Mouse (Mus musculus) embryonic facial prominence, embryonic 14.5 days (tissue): ENCODE results near the gene Sh3pxd2a. TPM values are rescaled to one million over a fixed set of nuclear protein-coding genes. Genes with fewer than 3 reads are reported as not detected.

Source experiments
- ATAC-seq: fragments of 200-750 bp; cut with Nextera tagmentation; 2 replicates; pipeline ENCODE4 v1.8.0; 2017; ENCODE audit warnings: low read depth, moderate number of reproducible peaks, moderate TSS enrichment
- DNase-seq: peaks from one replicate; pipeline ENCODE4 v3.0.0-alpha.2; 2015; ENCODE audit warnings: low spot score
- H3K27ac ChIP-seq: fragments of 300-500 bp; sonication (generic); replicated peaks from 2 replicates; pipeline ENCODE4 v1.5.1; 2014; ENCODE audit warnings: low read depth, mild to moderate bottlenecking, low read length, moderate library complexity
- H3K27me3 ChIP-seq: fragments of 300-500 bp; sonication (generic); replicated peaks from 2 replicates; pipeline ENCODE4 v1.6.1; 2014; ENCODE audit warnings: low read length; ENCODE audit not compliant: control insufficient read depth, insufficient read depth
- H3K36me3 ChIP-seq: fragments of 300-500 bp; sonication (generic); 2 replicates; pipeline ENCODE4 v1.6.1; 2014; ENCODE audit warnings: low read length, mixed read lengths; ENCODE audit not compliant: control insufficient read depth, insufficient read depth
- H3K4me1 ChIP-seq: fragments of 300-500 bp; sonication (generic); 2 replicates; pipeline ENCODE4 v1.6.1; 2014; ENCODE audit warnings: antibody characterized with exemption, low read length; ENCODE audit not compliant: control insufficient read depth, insufficient read depth
- H3K4me2 ChIP-seq: fragments of 300-500 bp; sonication (generic); 2 replicates; pipeline ENCODE4 v1.6.1; 2014; ENCODE audit warnings: low read depth, mild to moderate bottlenecking, low read length, moderate library complexity, mixed read lengths
- H3K4me3 ChIP-seq: fragments of 300-500 bp; sonication (generic); 2 replicates; pipeline ENCODE4 v1.5.1; 2014; ENCODE audit warnings: low read depth, mild to moderate bottlenecking, low read length
- H3K9ac ChIP-seq: fragments of 300-500 bp; sonication (generic); 2 replicates; pipeline ENCODE4 v1.6.1; 2014; ENCODE audit warnings: low read depth, mild to moderate bottlenecking, low read length, moderate library complexity, mixed read lengths
- H3K9me3 ChIP-seq: fragments of 300-500 bp; sonication (generic); 2 replicates; pipeline ENCODE4 v1.6.1; 2016; ENCODE audit warnings: low read length; ENCODE audit not compliant: control insufficient read depth
- WGBS: fragments of 180-500 bp; shearing (Covaris S2); extraction: QIAGEN DNeasy Blood & Tissue Kit; methylation state at CpG from one replicate; pipeline ENCODE4 v1.1.7; 2014; 5-methylcytosine and 5-hydroxymethylcytosine counted together
- polyA plus RNA-seq: library from polyadenylated mRNA; unstranded; fragments of >200 nt; fragmentation: Nextera tagmentation; extraction: Ambion mirVana; gene quantifications from 2 replicates; pipeline ENCODE4 v1.2.1, GENCODE M21; 2014

Sh3pxd2a gene
- polyA plus RNA-seq, 1 experiment from 2014 or later, result 20.3 TPM

DNA sequence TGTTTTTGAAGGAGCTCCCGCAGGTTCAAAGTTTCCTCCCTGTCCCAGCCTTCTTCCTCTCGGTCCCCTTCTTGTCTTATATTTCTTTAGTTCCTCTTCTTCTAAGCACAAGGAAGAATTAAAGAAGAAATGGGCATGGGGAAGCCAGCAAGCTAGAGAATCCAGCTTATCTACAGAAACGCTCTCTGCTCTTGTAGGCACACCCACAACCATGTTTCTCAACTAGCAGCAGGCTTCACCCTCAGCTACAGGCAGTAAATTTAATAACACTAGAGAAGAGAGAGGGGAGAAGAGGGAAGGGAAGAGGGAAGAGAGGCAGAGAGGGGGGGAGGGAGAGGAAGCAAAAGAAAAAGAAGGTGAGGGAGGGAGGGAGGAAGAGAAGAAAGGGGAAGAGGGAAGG is 44.0 kb upstream of the Sh3pxd2a start:
- H3K9ac ChIP-seq, result no peak overlapping the region
- 73% methylated on average over 3 of the region's 3 CpGs for WGBS
- H3K4me1 ChIP-seq, result peaks cover 15% of the 10 kb centered on the region; the same call in 1 of the 2 replicates
- peaks cover 34% of the 10 kb centered on the region for H3K36me3 ChIP-seq
- H3K27ac ChIP-seq, result peak overlapping the region; percentile 2; the same call in 1 of the 2 replicates
- ATAC-seq (no peak), DNase-seq (no peak)
- H3K9me3 ChIP-seq, result no peaks in the 10 kb centered on the region
- H3K27me3 ChIP-seq, result no peaks in the 10 kb centered on the region
- H3K4me3 ChIP-seq, result no peak overlapping the region
- no peak overlapping the region for H3K4me2 ChIP-seq

GRCm38 (mm10) chr19:47507128-47508121 is 43.2 kb upstream of the Sh3pxd2a start:
- no peak overlapping the region for H3K4me3 ChIP-seq
- peak; percentile 64 for DNase-seq
- peaks cover 29% of the 10 kb centered on the region for H3K36me3 ChIP-seq
- H3K9ac ChIP-seq, result no peak overlapping the region
- no peak for ATAC-seq
- 61% methylated on average over 27 of the region's 27 CpGs for WGBS
- H3K9me3 ChIP-seq, result no peaks in the 10 kb centered on the region
- H3K27me3 ChIP-seq, result no peaks in the 10 kb centered on the region
- H3K4me2 ChIP-seq, result no peak overlapping the region
- peaks cover 15% of the 10 kb centered on the region; the same call in 1 of the 2 replicates for H3K4me1 ChIP-seq
- H3K27ac ChIP-seq, result peak overlapping the region; percentile 2; the same call in 1 of the 2 replicates

DNA sequence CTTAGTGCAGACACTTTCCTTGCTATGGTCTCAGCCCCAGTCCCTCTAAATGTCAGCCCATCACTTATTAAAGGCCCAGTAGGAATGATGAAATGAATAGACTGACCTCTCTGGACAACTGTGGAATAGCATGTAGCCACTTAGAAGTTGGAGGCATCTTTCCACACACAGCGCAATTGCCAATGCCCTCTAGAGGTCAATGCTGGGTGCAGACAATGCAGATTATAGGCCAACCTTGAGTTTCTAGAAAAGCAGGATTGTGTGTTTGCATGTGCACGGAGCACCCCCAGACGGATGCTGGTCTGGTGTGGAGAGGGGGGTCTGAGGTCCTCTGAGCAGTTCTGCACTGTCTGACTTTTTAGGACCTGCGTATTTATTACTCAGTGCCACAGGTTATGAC is 39.4 kb upstream of the Sh3pxd2a start:
- DNase-seq (peak; percentile 61), ATAC-seq (no peak)
- Histone ChIP-seq H3K4me2 (no peak overlapping the region), H3K36me3 (peaks cover 16% of the 10 kb centered on the region), H3K4me1 (peaks cover 12% of the 10 kb centered on the region), H3K27ac (no peak overlapping the region), H3K9ac (no peak overlapping the region), H3K4me3 (no peak overlapping the region), H3K9me3 (no peaks in the 10 kb centered on the region), H3K27me3 (no peaks in the 10 kb centered on the region)
- WGBS, result 71% methylated on average over 4 of the region's 4 CpGs

GRCm38 (mm10) chr19:47502563-47502962 is 38.4 kb upstream of the Sh3pxd2a start:
- no peaks in the 10 kb centered on the region for H3K9me3 ChIP-seq
- H3K9ac ChIP-seq, result no peak overlapping the region
- peaks cover 16% of the 10 kb centered on the region for H3K4me1 ChIP-seq
- no peak overlapping the region for H3K27ac ChIP-seq
- H3K27me3 ChIP-seq, result no peaks in the 10 kb centered on the region
- no peak overlapping the region for H3K4me2 ChIP-seq
- H3K4me3 ChIP-seq, result no peak overlapping the region
- 71% methylated on average over 8 of the region's 8 CpGs for WGBS
- ATAC-seq, result no peak
- H3K36me3 ChIP-seq, result peaks cover 12% of the 10 kb centered on the region
- DNase-seq, result no peak

- peak; percentile 24 for ATAC-seq
- peak; percentile 72 for DNase-seq
- WGBS, result 57% methylated on average over 11 of the region's 11 CpGs
Measured at GRCm38 (mm10) chr19:47500389-47501011, 36.3 kb upstream of the Sh3pxd2a start.

DNA sequence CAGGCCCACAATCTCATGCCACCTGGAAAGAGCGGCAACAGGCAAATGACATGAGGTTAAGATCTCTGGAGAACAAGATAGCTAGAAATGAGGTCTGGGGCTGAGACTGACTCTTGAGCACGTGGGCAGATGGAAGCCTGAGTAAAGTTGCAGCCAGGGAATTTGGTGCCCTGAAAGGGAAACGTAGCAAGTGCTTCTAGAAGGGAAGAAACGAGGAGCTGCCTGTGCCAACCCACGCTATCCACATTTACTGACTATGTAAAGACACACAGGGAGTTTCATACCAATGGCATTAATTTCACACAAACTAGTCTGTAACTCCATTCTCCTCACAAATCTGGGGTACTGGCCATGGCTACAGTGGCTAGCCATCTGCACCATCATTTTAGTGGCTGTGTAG is 35.6 kb upstream of the Sh3pxd2a start:
- Histone ChIP-seq H3K9me3 (no peaks in the 10 kb centered on the region), H3K36me3 (peaks cover 2% of the 10 kb centered on the region; the same call in 1 of the 2 replicates), H3K27ac (0 out of 2 replicates have a peak overlapping the region, but pooled peaks have one; percentile 2), H3K4me2 (no peak overlapping the region), H3K4me1 (peaks cover 17% of the 10 kb centered on the region), H3K9ac (no peak overlapping the region), H3K4me3 (no peak overlapping the region), H3K27me3 (no peaks in the 10 kb centered on the region)
- ATAC-seq, result no peak
- WGBS, result 77% methylated on average over 5 of the region's 5 CpGs
- no peak for DNase-seq

More at GRCm38 (mm10) chr19:47500389-47501011, 36.3 kb upstream of the Sh3pxd2a start:
- H3K9me3 ChIP-seq, result no peaks in the 10 kb centered on the region
- H3K36me3 ChIP-seq, result peaks cover 9% of the 10 kb centered on the region
- no peaks in the 10 kb centered on the region for H3K27me3 ChIP-seq
- H3K9ac ChIP-seq, result no peak overlapping the region
- peaks cover 17% of the 10 kb centered on the region for H3K4me1 ChIP-seq
- H3K4me3 ChIP-seq, result no peak overlapping the region
- H3K27ac ChIP-seq, result 0 out of 2 replicates have a peak overlapping the region, but pooled peaks have one; percentile 2
- no peak overlapping the region for H3K4me2 ChIP-seq

DNA sequence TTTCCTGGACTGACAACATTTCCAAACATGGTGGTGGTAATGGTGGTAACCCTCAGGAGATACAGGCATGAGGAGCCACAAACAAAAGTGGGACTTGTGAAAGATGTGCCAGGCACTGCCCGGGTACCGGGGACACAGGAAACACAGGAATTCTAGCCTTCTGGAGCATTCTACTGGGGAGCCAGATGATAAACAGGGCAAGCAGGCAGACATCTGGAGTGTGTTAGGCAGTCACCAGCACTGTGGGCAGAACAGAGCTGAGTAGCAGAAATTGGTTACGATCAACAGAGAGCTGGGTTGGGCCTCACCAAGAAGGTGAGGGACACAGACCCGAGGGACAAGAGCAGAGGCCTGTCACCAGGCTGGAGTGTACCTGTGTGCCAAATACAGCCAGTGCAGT is 34.7 kb upstream of the Sh3pxd2a start:
- peaks cover 17% of the 10 kb centered on the region for H3K4me1 ChIP-seq
- no peak overlapping the region for H3K4me3 ChIP-seq
- DNase-seq, result peak; percentile 60
- H3K27me3 ChIP-seq, result no peaks in the 10 kb centered on the region
- H3K9ac ChIP-seq, result no peak overlapping the region
- ATAC-seq, result peak; percentile 17; the same call in 1 of the 2 replicates
- peak overlapping the region; percentile 78 for H3K27ac ChIP-seq
- no peak overlapping the region for H3K4me2 ChIP-seq
- 25% methylated on average over 4 of the region's 4 CpGs for WGBS
- no peaks in the 10 kb centered on the region for H3K9me3 ChIP-seq
- no peaks in the 10 kb centered on the region; the same call in 1 of the 2 replicates for H3K36me3 ChIP-seq

- Histone ChIP-seq H3K9ac (no peak overlapping the region), H3K36me3 (no peaks in the 10 kb centered on the region), H3K4me3 (no peak overlapping the region), H3K27me3 (no peaks in the 10 kb centered on the region), H3K4me2 (no peak overlapping the region), H3K27ac (0 out of 2 replicates have a peak overlapping the region, but pooled peaks have one; percentile 28), H3K9me3 (no peaks in the 10 kb centered on the region), H3K4me1 (peaks cover 17% of the 10 kb centered on the region)
- 76% methylated on average over 6 of the region's 6 CpGs for WGBS
- ATAC-seq (no peak; the same call in 1 of the 2 replicates), DNase-seq (no peak)
Measured at GRCm38 (mm10) chr19:47497736-47498135, 33.5 kb upstream of the Sh3pxd2a start.
